Mouse (Mus musculus) right cerebral cortex, postnatal 14 days (tissue): ENCODE results near the gene Hlcs.
"Not testable (repeated sequence)": the region's sequence is repeated elsewhere in the genome, so short reads cannot be mapped to it uniquely, and the experiment has no call there.

Experiments used
- DNase-seq: peaks from one replicate; pipeline ENCODE4 v3.0.0; 2022

Hlcs gene

DNA sequence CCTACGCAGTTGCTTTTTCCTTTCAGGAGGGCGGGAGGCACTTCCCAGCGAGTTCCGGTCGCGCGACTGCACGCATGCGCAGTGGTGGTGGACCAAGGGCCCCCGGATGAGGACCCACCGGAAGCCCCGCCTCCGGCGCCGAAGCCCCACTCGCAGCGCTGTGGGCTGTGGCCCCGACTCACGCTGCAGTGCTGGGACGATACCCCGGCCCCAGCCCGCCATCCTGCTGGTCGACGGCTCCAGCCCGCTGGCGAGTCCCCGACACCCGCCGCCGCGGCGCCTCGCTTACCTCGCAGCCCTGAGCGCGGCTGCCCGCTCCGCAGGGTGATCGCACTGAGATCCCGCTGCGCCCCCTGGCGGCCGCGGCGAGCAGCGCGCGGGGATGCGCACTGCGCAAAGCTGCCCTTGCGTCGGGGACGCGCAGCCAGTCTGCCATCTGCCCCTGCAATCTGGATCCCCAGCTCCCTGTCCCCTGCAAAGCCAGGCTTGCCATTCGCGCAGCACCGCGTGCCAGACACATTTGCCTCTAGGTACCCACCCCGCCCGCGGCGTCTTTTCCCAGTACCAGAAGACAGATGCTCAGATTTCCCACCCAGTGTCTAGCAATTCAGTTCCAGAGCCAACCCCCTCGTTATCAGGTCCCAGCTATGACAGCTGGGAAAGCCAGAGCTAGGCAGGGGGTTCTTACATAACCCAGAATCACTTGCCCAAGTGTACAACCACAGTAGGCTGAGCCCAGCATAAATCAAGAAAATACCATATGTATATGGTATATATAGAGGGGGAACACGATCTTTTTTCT is at the start of gene Hlcs:
Gene Hlcs (minus strand): TSS at position 343 of the 802 bp plus-strand sequence.
- DNase-seq = peak; percentile 99

DNA sequence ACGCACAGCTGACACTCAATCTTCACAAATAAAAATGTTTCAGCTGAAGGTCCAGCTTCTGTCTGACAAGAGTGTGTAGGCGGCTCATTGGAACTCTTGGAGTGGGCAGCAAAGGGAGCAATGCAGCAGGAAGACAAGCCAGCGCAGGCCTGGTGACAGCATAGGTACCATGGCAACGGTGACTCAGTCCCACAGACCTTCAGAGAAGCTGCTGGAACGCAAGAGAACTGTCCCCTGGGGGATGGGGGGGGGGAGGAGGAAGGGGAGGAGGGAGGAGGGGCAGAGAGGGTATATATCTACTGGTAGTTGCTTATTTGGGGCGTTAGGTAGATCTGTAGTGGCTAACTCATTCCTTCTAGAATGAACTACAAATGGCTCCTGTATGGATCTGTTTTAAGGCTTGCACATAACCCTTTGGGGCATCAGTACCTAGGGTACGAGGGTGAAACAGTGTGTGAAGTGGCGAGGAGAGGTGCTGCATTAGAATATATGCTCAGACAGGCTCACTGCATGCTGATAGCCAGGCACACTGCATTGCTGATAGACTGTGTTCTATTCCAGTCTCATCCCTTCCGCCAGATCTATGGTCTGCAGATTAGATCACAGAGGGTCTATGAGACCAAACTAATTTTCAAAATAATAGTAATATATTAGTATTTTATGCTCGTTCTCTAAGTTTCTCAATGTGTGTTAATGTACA is 49.0 kb upstream of the Hlcs start:
- DNase-seq = peak; percentile 67

DNA sequence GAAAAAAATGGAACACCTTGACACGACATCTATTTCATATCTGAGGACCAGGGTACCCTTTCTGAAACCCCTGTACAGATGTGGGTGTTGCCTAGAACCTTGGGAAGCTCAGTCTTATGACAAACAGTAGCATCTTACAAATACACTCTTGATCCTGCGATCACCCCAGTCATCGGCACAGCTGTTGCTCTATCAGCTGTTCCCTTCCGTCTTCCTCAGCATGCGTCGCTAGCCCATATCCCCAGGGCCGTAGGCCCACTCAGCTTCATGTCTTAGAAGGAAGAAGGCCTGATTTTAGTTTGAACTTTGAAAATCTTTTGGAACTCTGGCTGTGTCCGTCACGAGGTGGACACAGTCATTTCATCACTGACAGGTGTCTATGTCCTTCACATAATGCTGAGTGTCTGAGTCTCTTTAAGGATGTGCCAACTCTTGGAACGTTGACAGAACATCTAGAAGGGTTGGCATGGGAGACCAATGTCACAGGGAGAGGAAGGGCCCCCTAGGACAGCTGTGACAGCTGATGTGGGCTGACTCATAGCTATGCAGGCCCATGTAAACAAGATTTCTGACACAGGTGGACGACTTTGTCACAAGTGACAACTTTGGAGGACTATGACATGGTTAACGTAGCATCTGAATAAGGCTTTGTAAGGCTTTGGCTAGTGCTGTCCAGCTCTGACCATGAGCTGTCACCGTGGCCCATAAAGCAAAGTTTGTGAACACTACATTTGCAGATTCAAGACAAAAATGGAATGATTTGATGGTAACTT is 47.4 kb upstream of the Hlcs start:
- DNase-seq = no peak

DNA sequence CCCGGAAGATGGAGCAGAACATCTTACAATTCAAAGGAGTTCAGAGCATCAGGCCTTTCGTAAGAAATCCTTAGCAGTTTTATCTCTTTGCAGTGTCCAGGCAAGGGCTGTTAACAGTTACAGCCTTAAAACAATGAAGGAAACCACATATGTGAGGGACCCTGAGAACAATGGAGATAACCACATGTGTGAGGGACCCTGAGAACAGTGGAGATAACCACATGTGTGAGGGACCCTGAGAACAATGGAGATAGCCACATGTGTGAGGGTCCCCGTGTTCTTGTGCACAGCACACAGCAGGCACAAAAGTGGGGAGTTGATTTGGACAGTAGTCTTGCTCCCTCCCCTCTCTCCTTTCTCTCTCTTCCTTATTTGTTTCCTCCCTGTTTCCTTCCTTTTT is 44.7 kb upstream of the Hlcs start:
- no peak for DNase-seq

DNA sequence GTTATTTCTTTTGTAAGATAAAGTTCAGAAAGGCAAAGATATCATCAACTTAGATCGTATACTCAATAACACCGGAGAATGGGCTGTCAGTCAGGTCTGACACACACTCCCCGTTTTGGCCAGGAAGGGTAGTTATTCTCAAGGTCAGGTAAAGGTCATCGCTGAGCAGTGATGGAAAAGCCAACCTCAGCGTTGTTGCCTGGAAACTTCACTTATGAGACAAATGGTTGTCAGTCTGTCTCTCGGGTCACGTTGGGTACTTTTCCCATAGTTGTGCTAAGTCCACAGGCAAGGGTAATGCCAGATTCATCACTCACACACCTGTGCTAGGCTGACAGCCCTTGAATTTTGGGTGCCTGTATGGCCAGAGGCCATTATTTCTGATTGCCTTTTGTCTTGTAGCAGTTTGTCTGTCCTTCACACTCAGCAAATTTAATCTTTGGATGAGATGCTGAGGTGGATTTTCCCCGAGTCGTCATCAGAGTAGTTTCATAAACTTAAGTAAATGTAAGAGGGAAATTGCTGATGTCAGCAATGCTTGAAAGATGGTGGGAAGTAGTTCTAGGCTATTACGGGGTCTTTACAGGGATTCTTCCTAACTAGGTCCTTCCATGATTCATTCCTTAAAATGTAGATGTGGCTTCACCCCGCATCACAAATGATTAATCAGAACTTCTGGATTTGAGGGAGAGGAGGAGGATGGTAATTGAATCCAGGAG is 43.6 kb upstream of the Hlcs start:
- DNase-seq = no peak

DNA sequence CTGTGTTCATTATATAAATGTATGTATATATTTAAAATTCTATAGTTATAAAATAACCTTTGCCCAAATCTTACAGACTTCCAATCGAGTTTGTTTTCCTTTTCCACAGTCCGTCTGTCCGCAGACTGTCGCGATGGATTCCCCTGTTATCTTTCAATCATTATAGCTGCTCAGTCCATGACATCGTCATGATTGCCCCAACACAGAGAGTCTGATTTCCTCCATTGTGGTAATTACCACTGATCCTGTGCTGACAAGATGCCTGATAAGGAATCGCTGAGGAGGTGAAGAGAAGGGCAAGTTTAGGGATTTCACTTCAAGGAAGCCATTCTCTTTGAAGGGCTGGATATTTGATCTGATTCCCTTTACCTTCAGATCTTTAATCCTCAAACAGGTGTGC is 42.7 kb upstream of the Hlcs start:
- no peak for DNase-seq

GRCm38 (mm10) chr16:94354450-94354849 is 41.1 kb upstream of the Hlcs start:
- no peak for DNase-seq

DNA sequence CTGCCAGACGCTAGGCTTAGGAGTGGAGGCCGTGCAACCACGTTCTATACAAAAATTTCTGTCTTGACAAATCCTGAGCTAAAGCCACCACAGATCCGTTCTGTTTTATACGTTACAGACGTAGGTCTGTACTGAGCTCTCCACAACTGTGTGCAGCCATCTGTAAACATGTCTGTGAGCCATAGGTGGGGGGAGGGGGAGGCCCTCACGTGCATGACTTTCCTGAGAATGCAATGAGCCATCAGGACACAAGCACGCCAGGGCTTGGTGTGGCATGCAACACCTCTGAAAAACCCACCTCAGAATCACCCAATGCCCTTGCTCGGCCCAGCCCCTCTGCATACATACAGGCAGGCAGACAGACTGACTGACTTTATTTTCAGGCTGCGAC is 36.9 kb upstream of the Hlcs start:
- DNase-seq = no peak

- no peak for DNase-seq
Observed at GRCm38 (mm10) chr16:94349588-94350286, 36.4 kb upstream of the Hlcs start.

GRCm38 (mm10) chr16:94348779-94349178 is 35.4 kb upstream of the Hlcs start:
- DNase-seq = no peak

GRCm38 (mm10) chr16:94347080-94347731 is 33.8 kb upstream of the Hlcs start:
- no peak for DNase-seq

DNA sequence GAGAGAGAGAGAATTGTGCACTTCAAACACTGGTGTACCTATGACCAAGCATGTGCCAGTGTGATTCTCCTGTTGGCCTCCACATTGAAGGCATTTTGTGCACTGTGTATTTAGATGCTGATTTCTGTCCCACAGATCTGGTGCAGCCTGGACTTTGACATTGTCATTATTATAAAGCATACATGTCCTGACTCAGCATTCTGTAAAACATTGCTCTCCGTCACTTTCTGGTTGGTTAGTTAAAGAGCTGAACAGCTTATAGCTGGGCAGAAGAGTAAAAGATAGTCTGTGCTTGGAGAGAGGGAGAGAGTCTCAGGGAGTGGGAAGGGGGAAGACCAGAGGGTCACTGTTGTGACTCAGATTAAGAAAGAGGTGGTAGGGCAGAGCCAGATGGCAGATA is 32.4 kb upstream of the Hlcs start:
- no peak for DNase-seq

- DNase-seq = not testable (repeated sequence)
Observed at GRCm38 (mm10) chr16:94339164-94340160, 26.1 kb upstream of the Hlcs start.

DNA sequence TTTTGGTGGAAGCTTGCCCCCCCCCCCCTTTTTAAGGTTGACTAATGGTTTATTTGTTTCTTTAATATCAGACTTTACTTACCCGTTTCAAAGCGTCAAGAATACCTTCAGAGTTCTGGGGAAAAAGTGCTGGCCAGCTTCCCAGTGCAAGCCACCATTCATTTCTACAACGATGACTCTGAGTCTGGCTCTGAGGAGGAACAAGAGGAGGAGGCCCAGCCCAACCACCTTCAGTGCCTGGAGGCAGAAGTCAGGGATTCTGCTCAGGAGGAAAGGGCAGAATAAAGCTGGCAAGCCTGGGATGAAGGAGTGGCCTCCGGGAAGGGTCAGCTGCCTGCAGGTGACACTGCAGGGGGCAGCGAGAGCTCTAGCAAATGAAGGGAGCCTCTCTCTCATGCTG is 22.3 kb upstream of the Hlcs start:
- no peak for DNase-seq

DNA sequence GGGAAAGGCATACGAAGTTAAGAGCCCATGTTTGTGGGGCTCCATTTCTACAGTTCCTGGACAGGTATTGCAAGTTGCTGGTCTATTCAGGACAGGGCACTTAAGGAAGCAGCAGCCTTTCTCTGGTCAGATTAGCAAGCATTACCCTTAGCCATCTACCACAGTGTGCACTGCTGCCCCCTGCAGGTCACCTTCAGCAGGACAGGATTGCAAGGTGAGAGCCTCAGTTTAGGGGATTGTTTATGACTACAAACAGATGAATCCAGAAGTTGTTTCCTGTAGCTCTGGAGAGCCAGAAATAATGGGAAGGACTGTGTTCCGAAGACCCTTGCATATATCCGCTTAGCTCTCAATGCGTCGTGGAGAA is 18.5 kb upstream of the Hlcs start:
- DNase-seq = peak; percentile 40

DNA sequence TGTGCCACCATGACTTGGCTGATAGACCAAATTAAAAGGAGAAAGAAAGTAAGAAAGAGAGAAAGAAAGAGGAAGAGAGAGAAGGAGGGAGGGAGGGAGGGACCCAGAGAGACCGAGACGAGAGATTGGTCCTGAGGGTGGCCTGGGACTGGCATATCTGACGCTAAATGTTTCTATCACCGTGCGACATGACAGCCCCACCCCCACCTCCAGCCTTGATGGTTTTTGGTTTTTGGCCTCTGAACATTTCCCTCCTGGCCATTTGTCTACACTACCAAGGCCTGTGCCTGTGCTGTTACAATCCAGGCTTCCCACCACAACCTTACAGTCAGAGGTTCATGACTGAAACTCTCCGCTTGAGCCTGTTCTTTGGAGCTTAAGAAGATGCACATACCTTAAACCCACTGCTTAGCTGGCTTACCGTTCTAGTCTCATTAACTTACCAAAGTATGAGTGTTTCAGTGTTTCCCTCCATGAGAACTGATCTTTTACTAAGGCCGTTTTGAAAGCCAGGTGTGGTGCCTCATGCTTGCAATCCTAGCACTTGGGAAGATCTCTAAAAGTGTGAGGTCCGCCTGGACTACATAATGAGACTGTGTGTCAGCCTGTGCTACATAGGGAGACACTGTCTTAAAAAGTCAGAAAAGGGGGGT is 18.0 kb upstream of the Hlcs start:
- DNase-seq = no peak

- no peak for DNase-seq
Observed at GRCm38 (mm10) chr16:94330429-94330828, 17.1 kb upstream of the Hlcs start.

GRCm38 (mm10) chr16:94328881-94329867 is 15.8 kb upstream of the Hlcs start:
- no peak for DNase-seq
